Mouse (Mus musculus) left cerebral cortex, postnatal 36 days (tissue): ENCODE results near the gene Gm28047. TPM values are rescaled to one million over a fixed set of nuclear protein-coding genes. Genes with fewer than 3 reads are reported as not detected.
A peak's percentile ranks its signal among the peaks of the same experiment; 100 is the strongest.

Source experiments
- DNase-seq, 2 experiments: peaks; one replicate each; pipeline ENCODE4 v3.0.0; 2021 to 2022; ENCODE audit warnings: low spot score in 2 of 2, mixed read lengths in 1 of 2
- intact Hi-C: fragments of 180-260 bp; cut with DNase I; formaldehyde crosslinking; loops from one replicate; pipeline ENCODE4 v1.15.1; 2025
- total RNA-seq, 2 experiments: library from RNA; stranded (reverse); gene quantifications; 2 replicates each; pipeline ENCODE4 v1.2.3; 2021

Gm28047 gene
- total RNA-seq, 2 experiments from 2014 or later: not detected

DNA sequence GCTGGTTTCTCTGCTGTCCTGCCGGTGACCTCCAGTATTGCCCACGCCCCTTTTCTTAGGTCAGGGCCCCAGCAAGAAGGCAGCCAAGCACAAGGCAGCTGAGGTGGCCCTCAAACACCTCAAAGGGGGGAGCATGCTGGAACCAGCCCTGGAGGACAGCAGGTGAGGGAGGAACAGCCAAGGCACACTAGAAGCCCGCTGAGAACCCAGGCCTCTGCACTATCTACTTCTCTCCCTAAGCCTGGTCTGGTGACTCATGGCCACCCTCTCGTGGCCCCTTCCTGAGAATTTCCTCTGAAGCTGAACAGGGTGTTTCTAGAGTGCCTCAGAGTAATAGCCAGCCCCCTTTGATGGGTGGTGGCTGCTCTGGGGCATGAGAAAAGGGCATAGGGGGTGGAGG, 104.5 kb downstream of the Gm28047 start:
- DNase-seq: no peak
- intact Hi-C loops: loop anchor here (10.0 kb wide), 1 partner anchor 144 kb away; no protein-coding TSS in a partner anchor

- no peak for DNase-seq
- intact Hi-C loops: loop anchor here (2.0 to 10.0 kb wide), 2 partner anchors 67 to 145 kb away; no protein-coding TSS in a partner anchor
Measured at GRCm38 (mm10) chr15:102519211-102520141, 105.4 kb downstream of the Gm28047 start.

- DNase-seq: no peak
- intact Hi-C loops: loop anchor here (1.0 to 2.0 kb wide), 2 partner anchors 49 to 68 kb away; partner anchors contain the start of gene Pcbp2
Measured at GRCm38 (mm10) chr15:102518859-102519201, 106.0 kb downstream of the Gm28047 start.

GRCm38 (mm10) chr15:102517976-102518858, 106.7 kb downstream of the Gm28047 start, which contains the start of gene Tarbp2:
Gene Tarbp2 (plus strand): TSS chr15:102518192.
- DNase-seq: peak; percentile 100
- intact Hi-C loops: loop anchor here (1.0 to 2.0 kb wide), 2 partner anchors 48 to 69 kb away; partner anchors contain the start of gene Pcbp2

- DNase-seq: no peak
- intact Hi-C loops: no loop called here
Measured at GRCm38 (mm10) chr15:102517631-102517975, 107.3 kb downstream of the Gm28047 start.

DNA sequence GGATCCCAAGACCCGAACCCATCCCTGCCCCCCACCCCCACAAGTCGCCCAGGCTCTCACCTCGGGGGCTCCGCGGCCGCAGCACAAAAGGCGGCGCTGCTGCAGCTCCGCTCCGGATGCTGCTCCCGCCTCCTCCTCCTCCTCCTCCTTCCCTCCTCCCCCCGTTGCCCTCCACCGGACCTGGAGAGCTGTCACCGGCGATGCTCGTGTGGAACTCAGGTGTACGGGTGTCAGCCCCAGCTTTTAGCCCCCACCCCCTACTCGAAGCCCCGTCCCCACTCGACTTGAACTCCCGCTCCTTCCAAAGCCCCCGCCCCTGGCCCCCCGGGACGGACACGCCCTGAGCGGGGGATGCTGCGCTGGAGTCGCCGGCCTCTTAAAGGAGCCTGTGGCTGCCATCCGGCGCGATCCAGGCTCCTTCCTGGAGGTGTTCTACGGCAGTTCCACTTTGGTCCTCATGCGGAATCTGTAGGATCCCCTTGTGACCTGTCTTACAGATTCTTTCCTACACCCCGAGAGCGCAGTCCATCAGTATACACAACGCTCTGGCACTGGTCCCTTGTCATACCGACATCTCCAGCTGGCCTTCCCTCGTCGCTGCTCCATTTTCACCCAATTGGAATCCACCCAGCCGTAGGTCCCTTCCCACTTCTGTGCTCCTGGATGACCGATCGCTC, 108.0 kb downstream of the Gm28047 start, which contains the start of gene Map3k12:
Gene Map3k12 (minus strand): TSS at position 337 of the 677 bp plus-strand sequence.
- peak; percentile 84 to 86 for DNase-seq
- intact Hi-C loops: no loop called here

DNA sequence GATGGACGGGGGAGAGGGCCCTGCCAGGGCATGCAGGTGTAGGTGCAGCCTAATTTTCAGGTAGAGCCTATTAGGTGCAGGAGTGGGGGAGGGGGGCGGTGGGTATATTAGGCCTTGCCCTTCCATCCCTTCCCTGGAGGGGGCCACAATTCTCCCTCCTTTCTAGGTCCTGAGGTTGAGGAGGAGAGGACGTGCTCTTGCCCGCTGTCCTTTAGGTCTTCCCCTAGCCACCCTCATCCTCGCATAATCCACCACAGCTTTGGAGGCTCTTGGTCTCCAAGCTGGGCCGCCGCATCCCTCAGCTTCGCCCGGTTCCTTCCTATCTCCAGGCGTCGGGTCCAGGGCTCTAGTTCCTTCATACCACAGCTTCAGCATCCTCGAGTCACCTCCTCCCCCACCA, 108.6 kb downstream of the Gm28047 start:
- DNase-seq: peak in 1 of 2 experiments; percentile 42
- intact Hi-C loops: no loop called here

DNA sequence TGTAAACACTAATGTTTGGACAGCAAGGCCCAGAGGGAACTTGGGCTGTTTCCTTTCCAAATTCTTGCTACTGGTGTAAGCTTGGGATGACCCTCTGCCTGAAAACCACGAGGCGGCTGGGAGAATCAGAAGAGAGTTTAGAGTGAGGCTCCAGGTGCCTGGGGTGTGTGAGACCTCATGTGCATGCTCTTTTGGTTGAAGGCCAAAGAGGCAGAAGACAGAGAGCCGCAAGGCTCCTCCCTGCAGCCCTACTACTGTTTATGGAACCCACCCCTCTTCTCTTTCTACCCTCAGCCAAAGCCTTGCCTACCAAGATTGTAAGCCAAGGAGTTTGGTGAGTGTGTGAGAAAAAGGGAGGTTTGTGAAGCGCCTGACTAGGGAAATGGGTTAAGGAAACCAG, 109.1 kb downstream of the Gm28047 start:
- no peak for DNase-seq
- intact Hi-C loops: no loop called here

- intact Hi-C loops: no loop called here
- no peak for DNase-seq
Measured at GRCm38 (mm10) chr15:102515261-102515660, 109.6 kb downstream of the Gm28047 start.

DNA sequence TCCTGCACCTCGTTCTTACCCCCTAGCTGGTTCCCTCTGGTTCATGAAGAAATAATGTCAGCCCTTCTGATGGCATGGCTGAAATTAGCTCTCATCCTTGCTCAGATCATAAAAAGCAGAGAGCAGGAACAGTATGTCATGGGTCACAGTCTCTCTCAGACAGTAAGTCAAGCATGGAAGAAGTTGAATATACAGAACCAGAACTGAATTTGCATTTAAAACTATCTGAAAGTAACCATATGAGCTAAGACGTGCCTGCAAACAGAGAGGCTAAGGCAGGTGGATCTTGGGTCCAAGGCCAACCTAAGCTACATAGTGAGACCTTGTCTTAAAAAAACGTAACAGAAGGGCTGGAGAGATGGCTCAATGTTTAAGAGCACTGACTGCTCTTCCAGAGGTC, 111.9 kb downstream of the Gm28047 start:
- intact Hi-C loops: no loop called here
- no peak for DNase-seq

DNA sequence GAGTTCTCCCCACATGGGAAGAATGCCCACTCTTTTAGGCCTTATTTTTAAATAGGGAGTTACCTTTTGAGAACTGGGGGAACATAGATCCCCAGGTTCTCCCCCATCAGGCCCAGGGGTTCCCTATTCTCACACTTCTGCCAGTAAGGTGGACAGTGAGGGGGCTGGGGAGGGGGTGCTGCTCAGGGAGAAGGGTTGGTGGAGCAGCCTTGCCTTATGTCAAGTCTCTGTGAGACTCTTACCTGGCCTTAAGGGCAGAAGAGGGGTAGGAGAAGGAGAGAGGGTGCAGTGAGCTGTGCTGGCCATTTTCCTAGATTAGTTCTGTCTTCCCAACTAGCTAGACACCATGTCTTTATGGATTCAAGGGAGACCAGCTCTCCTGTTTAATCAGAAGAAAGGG, 112.4 kb downstream of the Gm28047 start:
- no peak for DNase-seq
- intact Hi-C loops: no loop called here

- intact Hi-C loops: no loop called here
- peak in 1 of 2 experiments; percentile 12 for DNase-seq
Measured at GRCm38 (mm10) chr15:102512010-102512409, 112.9 kb downstream of the Gm28047 start.

DNA sequence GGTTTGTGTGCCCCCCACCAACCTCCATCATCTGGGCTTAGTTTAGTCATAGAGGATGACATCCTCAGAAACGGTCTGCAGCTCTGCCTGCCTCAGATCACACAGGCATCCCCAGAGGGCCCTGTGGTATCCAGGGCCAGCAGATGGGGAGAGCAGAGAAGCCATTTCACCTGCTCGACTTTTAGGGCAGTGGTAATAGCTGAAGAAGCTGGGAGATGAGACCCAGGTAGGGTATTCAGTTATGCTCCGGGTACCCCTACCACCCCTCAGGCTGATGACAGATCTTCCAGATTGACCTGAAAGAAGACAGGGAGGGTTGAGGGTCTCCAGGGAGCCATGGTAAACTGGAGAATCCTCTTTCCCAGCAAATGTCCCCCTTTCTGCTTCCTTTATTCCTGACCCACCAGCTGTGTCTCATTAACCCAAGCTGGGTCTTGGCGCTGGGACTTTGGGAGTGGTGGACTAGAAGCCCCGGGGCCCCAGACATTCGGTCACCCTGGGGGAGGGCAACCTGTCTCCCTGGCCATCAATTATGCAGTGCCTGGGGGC, 113.5 kb downstream of the Gm28047 start:
- no peak for DNase-seq
- intact Hi-C loops: no loop called here

DNA sequence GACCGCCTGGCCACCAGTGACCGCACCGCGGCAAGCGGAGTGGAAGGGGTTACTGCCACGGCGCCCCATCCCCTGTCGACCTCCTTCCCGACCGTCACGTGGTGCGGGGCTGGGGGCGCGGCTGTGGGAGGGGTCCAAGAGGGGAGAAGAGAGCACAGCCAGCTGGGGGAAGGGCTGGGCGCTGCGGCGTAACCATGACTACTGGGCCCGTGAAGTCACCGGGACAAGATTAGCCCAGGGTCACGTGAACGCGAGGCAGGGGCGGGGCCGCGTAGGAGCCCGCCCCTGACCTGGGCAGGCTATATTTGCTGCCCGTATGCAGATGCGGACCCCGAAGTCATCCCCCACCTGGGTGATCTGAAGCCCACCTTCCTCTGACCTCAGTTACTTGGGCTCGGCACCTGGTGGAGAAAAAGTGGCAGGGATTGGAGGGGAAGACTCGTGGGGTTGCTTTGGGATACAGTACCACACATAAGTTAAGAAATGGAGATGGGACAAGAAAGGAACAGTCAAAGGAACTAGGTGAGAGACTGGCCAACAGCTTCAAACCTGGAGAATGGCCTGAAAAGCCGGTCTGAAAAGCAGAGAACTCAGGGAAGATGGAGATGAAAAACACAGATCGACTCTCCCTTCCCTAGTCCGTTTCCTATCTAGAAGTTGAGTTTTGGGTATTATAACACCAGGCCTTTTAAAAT, 114.1 kb downstream of the Gm28047 start:
- intact Hi-C loops: no loop called here
- peak; percentile 84 to 87 for DNase-seq

GRCm38 (mm10) chr15:102510110-102510509, 114.8 kb downstream of the Gm28047 start:
- intact Hi-C loops: no loop called here
- peak in 1 of 2 experiments; percentile 34 for DNase-seq

DNA sequence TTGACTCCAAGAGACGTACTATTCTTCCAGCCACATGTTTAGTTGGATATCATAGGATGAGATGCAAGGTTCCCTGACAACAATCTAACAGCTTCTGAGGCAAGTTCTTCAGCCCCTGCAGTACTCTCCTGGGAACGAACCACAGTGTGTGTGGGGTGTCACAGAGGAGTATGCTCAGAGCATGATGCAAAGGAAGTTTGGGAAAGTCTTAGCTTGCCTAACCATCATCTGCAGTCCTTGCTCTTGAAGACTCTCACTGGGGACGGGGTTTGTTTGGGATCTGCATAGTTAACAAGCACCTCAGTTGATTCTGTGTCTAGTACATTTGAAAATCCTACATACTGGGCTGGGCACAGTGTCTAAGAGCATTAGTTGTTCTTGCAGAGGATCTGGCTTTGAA, 116.5 kb downstream of the Gm28047 start:
- intact Hi-C loops: no loop called here
- no peak for DNase-seq

DNA sequence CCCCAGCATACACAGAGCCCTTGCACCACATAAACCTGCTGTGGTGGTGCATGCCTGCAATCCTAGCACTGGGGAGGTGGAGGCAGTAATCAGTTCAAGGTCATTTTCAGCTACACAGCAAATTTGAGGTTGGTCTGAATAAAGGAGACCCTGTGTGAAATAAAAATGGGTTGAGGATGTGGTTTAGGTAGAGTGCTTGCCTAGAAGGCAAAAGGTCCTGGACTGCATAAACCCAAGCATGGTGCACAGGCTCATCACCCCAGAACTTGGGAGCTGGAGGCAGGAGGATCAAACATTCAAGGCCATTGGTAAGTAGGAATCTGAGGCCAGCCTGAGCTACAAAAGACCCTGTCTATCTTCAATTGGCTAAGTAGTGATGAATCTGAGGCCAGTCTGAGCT, 117.3 kb downstream of the Gm28047 start:
- intact Hi-C loops: no loop called here
- no peak for DNase-seq

DNA sequence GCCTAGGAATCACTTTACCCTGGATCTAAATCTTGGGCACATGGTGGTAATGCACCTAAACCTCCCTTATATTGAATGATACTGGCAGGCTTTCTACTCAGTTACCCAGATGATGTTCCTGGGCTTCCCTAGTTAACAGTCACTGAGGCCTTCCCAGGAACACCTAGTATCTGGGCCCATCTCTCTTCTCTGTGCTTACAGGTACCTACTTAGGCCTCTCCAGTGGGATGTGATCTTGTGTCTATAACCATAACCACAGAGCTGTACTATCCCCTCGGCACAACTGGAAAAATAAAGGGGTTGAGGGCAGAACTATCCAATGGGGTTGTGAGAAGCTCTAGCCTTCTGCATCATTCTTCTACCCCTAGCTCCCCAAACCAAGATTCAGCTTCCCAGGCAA, 118.0 kb downstream of the Gm28047 start:
- intact Hi-C loops: no loop called here
- no peak for DNase-seq

GRCm38 (mm10) chr15:102506464-102506830, 118.4 kb downstream of the Gm28047 start:
- intact Hi-C loops: no loop called here

More at GRCm38 (mm10) chr15:102506464-102506830, 118.4 kb downstream of the Gm28047 start:
- no peak for DNase-seq
